Mouse (Mus musculus) CH12F3 (cell line): ENCODE results near the gene Atp6v1c2.

ENCODE experiments used
- in situ Hi-C: fragments of 300-500 bp; cut with MboI; formaldehyde crosslinking; loops from 2 replicates; pipeline ENCODE4 v1.14.3; 2020; ENCODE audit warnings: low sequenced_read_pairs

Atp6v1c2 gene

GRCm38 (mm10) chr12:17265971-17266672, 63.0 kb downstream of the Atp6v1c2 start, which contains the start of gene Pdia6:
Gene Pdia6, plus strand, starts transcription at chr12:17266545.
- in situ Hi-C loops = loop anchor here (25.0 kb wide), 2 partner anchors 229 to 454 kb away; partner anchors contain the start of genes E2f6 and Greb1

- in situ Hi-C loops = loop anchor here (25.0 kb wide), 2 partner anchors 228 to 453 kb away; partner anchors contain the start of genes E2f6 and Greb1
Observed at GRCm38 (mm10) chr12:17264826-17265225, 64.3 kb downstream of the Atp6v1c2 start.

DNA sequence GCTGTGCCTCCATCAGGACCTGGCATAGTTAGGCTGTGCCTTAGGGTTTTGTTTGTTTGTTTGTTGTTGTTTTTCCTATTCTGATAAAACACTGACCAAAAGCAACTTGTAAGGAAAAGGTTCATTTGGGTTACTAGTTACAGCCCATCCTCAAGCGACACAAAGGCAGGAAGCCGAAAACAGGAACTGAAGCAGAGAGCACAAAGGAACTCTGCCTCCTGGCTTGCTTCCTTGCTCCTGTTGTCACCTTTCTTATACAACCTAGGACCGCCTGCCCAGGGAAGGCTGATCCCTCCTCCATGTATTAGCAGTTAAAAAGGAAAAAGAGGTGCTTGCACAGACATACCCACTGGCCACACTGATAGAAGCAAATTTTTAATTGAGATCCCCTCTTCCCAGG, 65.3 kb downstream of the Atp6v1c2 start:
- in situ Hi-C loops = loop anchor here (25.0 kb wide), 2 partner anchors 227 to 452 kb away; partner anchors contain the start of genes E2f6 and Greb1

GRCm38 (mm10) chr12:17261005-17261404, 68.2 kb downstream of the Atp6v1c2 start:
- in situ Hi-C loops = loop anchor here (25.0 kb wide), 2 partner anchors 224 to 449 kb away; partner anchors contain the start of genes E2f6 and Greb1

DNA sequence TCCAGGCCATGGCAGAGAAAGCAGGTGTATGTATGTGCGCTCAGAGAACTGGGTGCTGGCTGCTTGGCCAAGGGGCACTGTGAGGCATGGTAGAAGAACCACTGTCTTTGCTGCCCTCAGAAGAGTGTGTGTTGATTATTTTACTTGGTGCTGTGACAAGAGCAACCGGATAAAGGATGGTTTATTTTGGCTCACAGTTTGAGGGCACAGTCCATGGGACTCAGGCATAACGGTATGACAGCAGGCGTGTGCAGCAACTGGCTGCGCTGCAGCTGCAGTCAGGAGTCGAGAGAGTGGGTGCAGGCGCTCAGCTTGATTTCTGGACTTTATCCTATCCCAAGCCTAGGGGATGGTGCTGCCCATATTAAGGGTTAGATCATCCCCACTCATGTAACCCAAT, 70.7 kb downstream of the Atp6v1c2 start:
- in situ Hi-C loops = loop anchor here (25.0 kb wide), 2 partner anchors 221 to 446 kb away; partner anchors contain the start of genes E2f6 and Greb1

DNA sequence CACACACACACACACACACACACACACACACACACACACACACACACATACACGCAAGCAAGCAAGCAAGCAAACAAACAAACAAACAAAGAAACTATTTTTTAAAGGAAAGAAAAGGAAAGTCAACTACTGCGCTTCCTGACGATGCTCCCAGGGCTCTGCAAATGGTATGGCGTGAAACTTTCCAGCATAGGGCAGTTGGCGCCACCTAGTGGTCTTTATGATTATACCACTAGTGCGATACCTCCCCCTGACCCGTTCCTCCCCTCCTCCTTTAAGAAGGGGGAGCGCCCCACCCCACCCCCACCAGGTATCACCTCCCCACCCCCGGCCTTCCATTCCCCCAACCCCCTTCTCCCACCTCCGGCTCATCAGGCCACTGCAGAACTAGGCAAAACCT, 72.3 kb downstream of the Atp6v1c2 start:
- in situ Hi-C loops = loop anchor here (25.0 kb wide), 2 partner anchors 220 to 445 kb away; partner anchors contain the start of genes E2f6 and Greb1

DNA sequence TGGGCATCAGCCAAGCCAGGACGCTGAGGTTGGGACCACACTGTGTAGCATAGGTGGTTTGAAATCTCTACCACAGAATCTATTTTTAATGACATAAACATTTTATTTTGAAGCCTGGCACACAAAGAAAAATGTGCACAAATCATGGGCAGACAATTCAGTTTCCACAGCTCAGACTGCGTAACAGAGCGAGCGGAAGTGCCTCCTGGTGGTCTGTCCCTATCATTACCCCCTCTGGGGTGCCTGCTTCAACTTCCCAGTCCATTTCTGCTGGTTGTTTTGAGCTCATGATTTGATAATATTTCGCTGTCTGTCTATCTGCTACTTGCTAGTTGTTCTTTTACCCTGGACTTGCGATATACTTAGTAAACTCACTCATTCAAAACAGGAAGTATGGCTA, 73.6 kb downstream of the Atp6v1c2 start:
- in situ Hi-C loops = loop anchor here (25.0 kb wide), 2 partner anchors 218 to 443 kb away; partner anchors contain the start of genes E2f6 and Greb1

DNA sequence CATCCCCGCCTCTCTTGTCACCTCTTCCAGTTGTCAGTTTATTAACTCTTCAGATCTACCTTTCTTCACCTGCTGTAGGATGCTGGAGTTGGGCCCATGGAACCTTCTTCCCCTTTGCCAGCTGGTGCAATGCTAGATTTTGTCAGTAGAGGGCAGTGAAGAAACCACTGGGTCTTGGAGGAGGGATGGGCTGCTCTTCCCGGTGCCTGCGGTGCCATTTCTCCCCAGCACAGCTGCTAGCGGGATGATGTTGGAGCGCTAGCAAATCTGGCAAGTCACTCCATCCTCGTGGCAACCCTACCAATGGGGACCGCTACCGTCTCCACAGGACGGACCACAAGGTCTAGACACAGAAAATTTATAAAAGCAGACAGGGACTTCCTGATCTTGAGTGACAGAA, 76.1 kb downstream of the Atp6v1c2 start:
- in situ Hi-C loops = loop anchor here (25.0 kb wide), 2 partner anchors 216 to 441 kb away; partner anchors contain the start of genes E2f6 and Greb1

DNA sequence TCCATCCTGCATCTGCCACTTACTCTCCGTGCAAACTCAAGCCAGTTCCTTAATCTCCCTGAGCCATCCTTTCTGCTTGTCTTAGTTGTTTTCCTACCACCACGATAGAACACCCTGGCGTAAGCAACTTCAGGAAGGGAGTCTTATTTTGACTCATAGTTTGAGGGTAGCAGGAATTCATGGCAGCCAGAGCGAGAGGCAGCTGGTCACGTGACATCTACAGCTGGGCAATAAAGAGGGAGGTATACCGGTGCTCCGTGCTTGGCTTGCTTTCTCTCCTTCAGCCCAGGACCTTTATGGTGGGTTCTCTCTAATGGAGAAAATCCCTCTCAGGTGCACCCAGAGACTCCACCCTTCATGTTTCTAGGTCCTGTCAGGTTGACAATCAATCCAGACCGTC, 78.2 kb downstream of the Atp6v1c2 start:
- in situ Hi-C loops = loop anchor here (25.0 kb wide), 2 partner anchors 214 to 439 kb away; partner anchors contain the start of genes E2f6 and Greb1

GRCm38 (mm10) chr12:17242041-17242440, 87.1 kb downstream of the Atp6v1c2 start:
- in situ Hi-C loops = no loop called here

DNA sequence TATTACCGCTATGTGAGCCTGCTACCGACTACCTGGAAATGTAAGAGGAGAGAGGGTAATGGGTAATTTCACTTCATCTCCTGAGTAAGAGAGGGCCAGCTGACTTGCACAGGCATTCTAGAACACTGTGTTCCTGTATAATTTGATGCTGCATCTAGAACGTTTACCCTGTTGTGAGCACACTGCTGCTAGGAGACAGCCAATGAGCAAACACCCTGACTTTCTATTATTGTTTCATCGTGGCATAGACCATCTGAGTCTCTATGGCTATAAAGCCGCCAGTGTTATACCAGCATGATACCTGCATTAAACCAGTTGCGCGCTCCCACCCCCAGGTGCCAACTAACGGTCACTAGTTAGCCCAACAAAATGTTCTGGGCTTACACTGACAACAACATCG, 87.5 kb downstream of the Atp6v1c2 start:
- in situ Hi-C loops = no loop called here

GRCm38 (mm10) chr12:17241016-17241415, 88.1 kb downstream of the Atp6v1c2 start:
- in situ Hi-C loops = no loop called here

- in situ Hi-C loops = no loop called here
Observed at GRCm38 (mm10) chr12:17239428-17239688, 89.8 kb downstream of the Atp6v1c2 start.

DNA sequence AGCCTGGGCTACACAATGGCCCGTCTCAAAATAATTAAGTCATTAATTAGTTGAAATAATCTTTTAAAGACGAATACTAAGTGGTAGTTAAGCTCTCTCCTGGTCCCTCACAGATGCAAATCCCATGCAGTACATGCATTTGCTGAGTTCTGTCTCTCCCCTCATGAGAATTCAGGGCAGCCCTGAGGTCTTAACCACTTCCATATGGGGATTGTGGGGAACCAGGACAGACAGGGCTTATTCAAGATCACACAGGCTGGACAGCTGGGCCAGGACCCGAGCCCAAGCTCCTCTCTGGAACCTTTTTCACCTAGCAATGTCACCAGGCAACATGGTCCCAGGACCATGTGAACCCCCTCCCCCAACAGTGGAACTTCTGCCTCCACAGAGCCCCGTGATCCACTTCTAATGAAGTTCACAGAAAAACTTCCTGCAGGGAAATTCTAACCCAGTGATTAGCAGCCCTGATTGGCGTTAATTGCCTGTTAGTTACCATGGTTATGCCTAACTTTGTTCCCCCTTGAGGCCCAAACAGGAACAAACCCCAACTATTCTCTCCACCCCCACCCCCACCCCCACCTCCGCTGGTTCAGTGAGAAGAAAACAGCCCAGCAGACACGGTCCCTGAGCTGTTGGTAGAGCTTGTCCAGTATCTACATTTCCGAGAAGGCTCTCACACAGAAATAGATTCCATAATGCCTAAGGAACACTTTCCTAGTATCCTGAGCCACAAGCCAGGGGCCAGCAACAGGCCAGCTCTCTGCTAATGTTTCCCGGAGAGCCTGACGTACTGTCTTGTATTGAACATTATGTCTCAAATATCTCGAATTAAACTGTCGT, 90.4 kb downstream of the Atp6v1c2 start:
- in situ Hi-C loops = no loop called here

- in situ Hi-C loops = no loop called here
Observed at GRCm38 (mm10) chr12:17235535-17236313, 93.4 kb downstream of the Atp6v1c2 start.
